Mouse (Mus musculus): ENCODE measurements around the gene Gm4881. TPM values are rescaled to one million over a fixed set of nuclear protein-coding genes. Genes with fewer than 3 reads are reported as not detected.
A peak's percentile ranks its signal among the peaks of the same experiment; 100 is the strongest.

Gm4881 gene
- total and polyA plus RNA-seq, 2 experiments = not detected

DNA sequence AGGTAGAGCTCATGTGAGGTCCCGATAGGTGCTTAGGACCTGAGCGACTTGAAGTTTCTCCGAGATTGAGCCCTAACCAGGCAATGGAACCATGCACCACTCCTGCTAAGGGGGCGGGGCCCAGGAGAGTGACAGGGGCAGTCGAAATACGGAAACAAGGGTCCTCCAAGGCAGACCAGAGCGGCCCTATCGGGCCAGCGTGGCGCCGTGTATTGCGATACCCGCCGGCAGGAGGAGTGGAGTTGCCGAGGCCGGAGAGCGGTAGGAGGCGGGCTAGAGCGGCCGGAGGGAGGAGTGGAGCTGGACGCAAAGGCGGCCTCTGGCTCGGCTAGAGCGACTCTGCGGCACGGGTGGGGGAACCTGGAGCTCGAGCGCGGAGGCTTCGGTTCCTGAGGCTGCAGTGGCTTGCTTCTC lies 40.2 kb downstream of the Gm4881 start:
- H3K79me2 ChIP-seq (ENCODE audit: control insufficient read depth, insufficient read depth, low read length) = peaks cover 8% of the 10 kb centered on the region; the same call in 1 of the 2 replicates
- peak overlapping the region; percentile 56 for H3K27ac ChIP-seq (replicated peaks; ENCODE audit: insufficient read depth, low read depth, low read length)
- peak; percentile 94 for DNase-seq (ENCODE audit: extremely low read depth, low read depth, low spot score)
- peak overlapping the region; percentile 87 for H3K9ac ChIP-seq (ENCODE audit: low read depth, low read length)
- TF ChIP-seq POLR2A (IDR thresholded peaks at IDR 0.05; ENCODE audit: extremely low read depth, insufficient read depth, low read length) (0 out of 2 replicates have a peak, but pooled peaks have one; percentile 24), CTCF (IDR thresholded peaks at IDR 0.05; ENCODE audit: low read depth, low read length) (peak; percentile 5; the same call in 1 of the 2 replicates)
- peak overlapping the region; percentile 81 for H3K4me3 ChIP-seq (ENCODE audit: insufficient read depth, low read depth, low read length)
- peaks cover 11% of the 10 kb centered on the region for H3K4me1 ChIP-seq (ENCODE audit: control insufficient read depth, insufficient read depth, low read length)
- H3K36me3 ChIP-seq (ENCODE audit: control insufficient read depth, insufficient read depth, low read length) = no peaks in the 10 kb centered on the region
- WGBS = under 1% methylated on average over 30 of the region's 30 CpGs
- H3K27me3 ChIP-seq (ENCODE audit: control insufficient read depth, insufficient read depth, low read length) = no peaks in the 10 kb centered on the region

DNA sequence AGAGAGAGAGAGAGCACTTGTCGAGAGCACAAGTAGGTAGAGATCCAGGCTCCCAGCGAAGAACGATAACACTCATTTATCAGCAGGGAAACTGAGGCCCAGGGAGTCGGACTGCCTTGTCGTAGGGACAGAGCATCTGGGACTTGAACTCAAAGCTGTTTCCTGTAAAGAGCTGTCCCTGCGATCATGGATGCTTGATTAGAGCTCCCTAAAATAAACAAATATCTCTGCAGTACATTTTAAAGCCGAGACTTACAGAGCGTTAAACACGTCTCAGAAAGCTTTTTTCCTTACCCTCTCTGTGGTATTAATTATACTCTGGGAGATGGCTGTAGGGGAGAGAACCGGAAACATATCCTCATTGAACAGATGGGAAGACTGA lies 40.9 kb downstream of the Gm4881 start:
- Histone ChIP-seq H3K79me2 (ENCODE audit: control insufficient read depth, insufficient read depth, low read length) (peaks cover 8% of the 10 kb centered on the region; the same call in 1 of the 2 replicates), H3K9ac (ENCODE audit: low read depth, low read length) (peak overlapping the region; percentile 88), H3K27me3 (ENCODE audit: control insufficient read depth, insufficient read depth, low read length) (no peaks in the 10 kb centered on the region), H3K27ac (replicated peaks; ENCODE audit: insufficient read depth, low read depth, low read length) (peak overlapping the region; percentile 84), H3K4me3 (ENCODE audit: insufficient read depth, low read depth, low read length) (peak overlapping the region; percentile 72), H3K36me3 (ENCODE audit: control insufficient read depth, insufficient read depth, low read length) (no peaks in the 10 kb centered on the region), H3K4me1 (ENCODE audit: control insufficient read depth, insufficient read depth, low read length) (peaks cover 11% of the 10 kb centered on the region)
- peak; percentile 23 for DNase-seq (ENCODE audit: extremely low read depth, low read depth, low spot score)
- WGBS = 14% methylated on average over 10 of the region's 10 CpGs
- no peak for TF ChIP-seq POLR2A (IDR thresholded peaks at IDR 0.05; ENCODE audit: extremely low read depth, insufficient read depth, low read length)
- no peak for TF ChIP-seq CTCF (IDR thresholded peaks at IDR 0.05; ENCODE audit: low read depth, low read length)

DNA sequence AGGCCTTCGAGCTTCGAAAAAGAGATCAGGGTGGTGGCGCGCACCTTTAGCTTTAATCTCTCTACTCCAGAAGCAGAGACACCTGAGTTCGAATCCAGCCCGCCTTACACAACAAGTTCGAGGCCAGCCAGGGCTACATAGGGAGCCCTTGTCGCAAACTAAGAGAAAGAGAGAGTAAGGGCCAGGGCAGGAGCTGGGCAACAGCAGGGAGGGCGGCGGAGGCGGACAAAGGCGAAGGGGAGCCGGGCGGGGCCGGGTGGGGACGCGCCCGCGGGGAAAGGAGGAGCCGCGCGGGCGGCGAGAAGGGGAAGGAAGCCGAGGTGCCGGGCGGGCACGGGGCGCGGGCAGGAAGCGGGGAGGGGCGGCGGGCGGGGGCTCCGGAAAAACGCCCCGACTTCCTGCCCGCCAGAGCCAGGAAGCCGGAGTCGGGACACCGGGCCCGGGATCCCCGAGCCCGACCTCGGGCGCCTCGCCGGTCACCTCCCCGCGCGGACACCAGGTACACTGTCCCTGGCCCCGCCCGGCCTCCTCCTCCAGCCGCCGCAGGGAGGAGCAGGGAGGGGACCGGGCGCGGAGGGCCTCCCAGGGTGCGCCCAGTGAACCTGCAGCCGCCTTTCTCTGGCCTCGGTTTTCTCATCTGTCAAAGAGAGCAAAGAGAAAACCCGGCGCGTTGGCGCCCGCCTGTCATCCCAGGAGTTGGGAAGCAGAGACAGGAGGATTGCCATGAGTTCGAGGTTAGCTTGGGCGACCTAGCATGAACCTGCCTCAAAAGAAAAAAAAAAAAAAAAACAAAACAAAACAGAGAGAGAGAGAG lies 41.5 kb downstream of the Gm4881 start, which contains the start of gene Arhgef1:
TSS of gene Arhgef1 (plus strand) at position 283 of the 814 bp plus-strand sequence.
- Histone ChIP-seq H3K36me3 (ENCODE audit: control insufficient read depth, insufficient read depth, low read length) (no peaks in the 10 kb centered on the region), H3K4me1 (ENCODE audit: control insufficient read depth, insufficient read depth, low read length) (peaks cover 11% of the 10 kb centered on the region), H3K27ac (replicated peaks; ENCODE audit: insufficient read depth, low read depth, low read length) (peak within 1 kb of the TSS; percentile 84)

DNA sequence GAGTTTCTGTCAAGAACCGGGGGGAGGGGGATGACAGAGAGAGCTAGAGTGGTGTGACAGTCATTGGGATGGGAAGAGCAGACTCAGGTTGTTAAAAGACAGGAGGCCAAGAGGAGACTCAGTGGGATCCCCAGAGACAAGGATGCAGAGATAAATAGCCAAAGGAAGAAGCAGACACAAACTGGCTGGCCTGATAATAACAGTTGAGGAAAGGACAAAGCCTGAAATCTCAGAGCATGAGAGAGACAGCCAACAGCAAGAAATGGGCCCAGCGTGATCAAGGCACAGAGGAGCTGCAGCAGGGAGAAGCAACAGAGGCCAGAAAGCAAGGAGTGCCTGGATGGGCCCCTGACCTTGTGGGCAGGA lies 42.0 kb downstream of the Gm4881 start:
- DNase-seq (ENCODE audit: extremely low read depth, low read depth, low spot score) = no peak
- Histone ChIP-seq H3K36me3 (ENCODE audit: control insufficient read depth, insufficient read depth, low read length) (no peaks in the 10 kb centered on the region), H3K27me3 (ENCODE audit: control insufficient read depth, insufficient read depth, low read length) (no peaks in the 10 kb centered on the region), H3K79me2 (ENCODE audit: control insufficient read depth, insufficient read depth, low read length) (peaks cover 8% of the 10 kb centered on the region; the same call in 1 of the 2 replicates), H3K4me3 (ENCODE audit: insufficient read depth, low read depth, low read length) (peak overlapping the region; percentile 72), H3K4me1 (ENCODE audit: control insufficient read depth, insufficient read depth, low read length) (peaks cover 11% of the 10 kb centered on the region), H3K27ac (replicated peaks; ENCODE audit: insufficient read depth, low read depth, low read length) (peak overlapping the region; percentile 73), H3K9ac (ENCODE audit: low read depth, low read length) (peak overlapping the region; percentile 88)
- TF ChIP-seq CTCF (IDR thresholded peaks at IDR 0.05; ENCODE audit: low read depth, low read length) = no peak
- TF ChIP-seq POLR2A (IDR thresholded peaks at IDR 0.05; ENCODE audit: extremely low read depth, insufficient read depth, low read length) = no peak
- 66% methylated on average over 2 of the region's 2 CpGs for WGBS

More for the DNA sequence above, 41.5 kb downstream of the Gm4881 start, which contains the start of gene Arhgef1:
- Histone ChIP-seq H3K4me3 (ENCODE audit: insufficient read depth, low read depth, low read length) (peak within 1 kb of the TSS; percentile 72), H3K27me3 (ENCODE audit: control insufficient read depth, insufficient read depth, low read length) (no peaks in the 10 kb centered on the region), H3K79me2 (ENCODE audit: control insufficient read depth, insufficient read depth, low read length) (peaks cover 8% of the 10 kb centered on the region; the same call in 1 of the 2 replicates), H3K9ac (ENCODE audit: low read depth, low read length) (peak within 1 kb of the TSS; percentile 88)
- TF ChIP-seq POLR2A (IDR thresholded peaks at IDR 0.05; ENCODE audit: extremely low read depth, insufficient read depth, low read length) = peak; percentile 40; the same call in 1 of the 2 replicates
- TF ChIP-seq CTCF (IDR thresholded peaks at IDR 0.05; ENCODE audit: low read depth, low read length) = no peak
- DNase-seq (ENCODE audit: extremely low read depth, low read depth, low spot score) = peak; percentile 43
- 7% methylated on average over 56 of the region's 68 CpGs for WGBS

DNA sequence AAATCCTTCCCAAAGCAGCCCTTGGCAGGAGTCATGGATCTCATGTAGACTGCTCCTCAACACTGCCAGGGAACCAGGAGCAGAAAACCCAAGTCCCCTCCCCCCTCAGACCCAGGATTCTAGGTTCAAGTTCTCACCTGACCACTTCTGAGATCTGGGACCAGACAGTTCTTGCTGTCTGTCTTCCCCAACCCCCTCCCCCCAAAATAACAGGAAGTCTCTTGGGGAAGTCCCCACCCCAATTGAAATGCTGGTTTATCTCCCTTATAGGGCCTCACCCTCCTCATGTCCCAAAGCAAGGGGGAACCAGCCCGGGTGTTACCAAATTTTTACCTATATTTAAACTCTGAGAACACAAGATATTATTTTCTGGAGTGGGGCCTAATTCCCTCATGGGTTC lies 42.5 kb downstream of the Gm4881 start:
- TF ChIP-seq POLR2A (IDR thresholded peaks at IDR 0.05; ENCODE audit: extremely low read depth, insufficient read depth, low read length) (no peak), CTCF (IDR thresholded peaks at IDR 0.05; ENCODE audit: low read depth, low read length) (no peak)
- Histone ChIP-seq H3K27me3 (ENCODE audit: control insufficient read depth, insufficient read depth, low read length) (no peaks in the 10 kb centered on the region), H3K9ac (ENCODE audit: low read depth, low read length) (no peak overlapping the region), H3K79me2 (ENCODE audit: control insufficient read depth, insufficient read depth, low read length) (peaks cover 8% of the 10 kb centered on the region; the same call in 1 of the 2 replicates), H3K4me3 (ENCODE audit: insufficient read depth, low read depth, low read length) (no peak overlapping the region), H3K27ac (replicated peaks; ENCODE audit: insufficient read depth, low read depth, low read length) (peak overlapping the region; percentile 73), H3K36me3 (ENCODE audit: control insufficient read depth, insufficient read depth, low read length) (no peaks in the 10 kb centered on the region), H3K4me1 (ENCODE audit: control insufficient read depth, insufficient read depth, low read length) (peaks cover 11% of the 10 kb centered on the region)
- WGBS = 59% methylated on average over 1 of the region's 1 CpGs
- DNase-seq (ENCODE audit: extremely low read depth, low read depth, low spot score) = no peak

Measured in liver, adult 2 months (tissue).